Mouse (Mus musculus): ENCODE data around the gene Gm10147. TPM values are rescaled to one million over a fixed set of nuclear protein-coding genes. Genes with fewer than 3 reads are reported as not detected.
"Not testable (repeated sequence)": the region's sequence is repeated elsewhere in the genome, so short reads cannot be mapped to it uniquely, and the experiment has no call there.

Gene Gm10147
- polyA plus RNA-seq (2014; fragmentation: Nextera tagmentation; extraction: Ambion mirVana), result not detected in 2 replicates

- not testable (repeated sequence) for H3K9ac ChIP-seq (replicated peaks; ENCODE audit: low read length); H3K27me3 ChIP-seq (ENCODE audit: control insufficient read depth, insufficient read depth, low read length); H3K4me2 ChIP-seq (ENCODE audit: low read length); H3K36me3 ChIP-seq (ENCODE audit: control insufficient read depth, insufficient read depth, low read length); DNase-seq; H3K27ac ChIP-seq (replicated peaks; ENCODE audit: low read depth, low read length); ATAC-seq (ENCODE audit: low FRiP score, low TSS enrichment); H3K9me3 ChIP-seq (ENCODE audit: control insufficient read depth, low read length); H3K4me3 ChIP-seq (replicated peaks; ENCODE audit: low read depth, low read length); H3K4me1 ChIP-seq (ENCODE audit: control insufficient read depth, insufficient read depth, low read length)
- no CpG with 5 or more reads among the region's 7 CpGs for WGBS
Measured at GRCm38 (mm10) chrX:28607742-28608141, at the start of gene Gm10147. Gene Gm10147, minus strand, starts transcription at chrX:28607842.

Small RNA genes lying within 50 kb of the gene (microRNA-seq; reads per million reads assigned to microRNA genes)
- gene Gm44499, result not detected

Data from midbrain, embryonic 14.5 days (tissue).